ENCODE assay signal across 12 mouse cellular contexts in the genomic region with DNA sequence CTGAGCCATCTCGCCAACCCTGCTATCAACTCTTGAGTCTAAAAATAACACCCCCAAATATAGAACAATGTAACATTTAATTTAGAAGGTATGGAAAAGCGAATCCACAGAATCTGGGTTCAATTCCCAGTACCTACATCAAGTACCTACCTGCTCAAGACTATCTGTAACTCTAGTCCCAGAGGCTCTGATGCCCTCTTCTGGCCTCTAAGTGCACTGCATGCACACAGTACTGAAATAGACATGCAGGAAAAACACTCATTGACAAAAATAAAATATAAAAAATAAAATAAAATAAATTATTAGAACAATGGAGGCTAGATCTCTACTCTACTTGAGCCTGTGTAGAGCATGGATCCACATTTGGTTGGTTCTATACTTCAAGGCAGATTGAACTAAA. TPM values are rescaled to one million over a fixed set of nuclear protein-coding genes. Genes with fewer than 3 reads are reported as not detected.
DNase-seq lines count a peak whose midpoint lies in the region; ATAC-seq and TF ChIP-seq lines count a peak whose summit lies in the region.
"Had no signal": no experiment of that assay in that cellular context is flagged by ENCODE, and none has a peak within 500 bp of the region (broad histone marks: within the 10 kb centered on the region; RNA-seq: fewer than 3 reads in every experiment).

No protein-coding gene starts in this region.

- H3K4me3 ChIP-seq in intestine, postnatal 0 days (ENCODE audit: low read depth, low read length): no peak overlapping the region
- H3K4me3 ChIP-seq in intestine, embryonic 16.5 days (ENCODE audit: low read length): no peak overlapping the region
- H3K4me3 ChIP-seq: limb, embryonic 15.5 days; midbrain, embryonic 12.5 days; neural tube, embryonic 15.5 days had no signal

- peak; percentile 62 for TF ChIP-seq CTCF in intestine, postnatal 0 days (IDR thresholded peaks at IDR 0.05; ENCODE audit: low read depth)

- no peaks in the 10 kb centered on the region for H3K27me3 ChIP-seq in intestine, postnatal 0 days (replicated peaks; ENCODE audit: control insufficient read depth, insufficient read depth, low read length)
- no peaks in the 10 kb centered on the region for H3K27me3 ChIP-seq in intestine, embryonic 16.5 days (replicated peaks; ENCODE audit: control insufficient read depth, insufficient read depth, low read length)
- H3K27me3 ChIP-seq: limb, embryonic 15.5 days; midbrain, embryonic 12.5 days; neural tube, embryonic 15.5 days had no signal

- H3K36me3 ChIP-seq in intestine, postnatal 0 days (ENCODE audit: control insufficient read depth, insufficient read depth): no peaks in the 10 kb centered on the region
- H3K36me3 ChIP-seq in intestine, embryonic 16.5 days (ENCODE audit: control insufficient read depth, insufficient read depth, low read length): no peaks in the 10 kb centered on the region
- H3K36me3 ChIP-seq: limb, embryonic 15.5 days; midbrain, embryonic 12.5 days; neural tube, embryonic 15.5 days had no signal

- WGBS in intestine, postnatal 0 days: 92% methylated on average over 2 of the region's 2 CpGs
- WGBS in intestine, embryonic 16.5 days: 92% methylated on average over 2 of the region's 2 CpGs

- no peaks in the 10 kb centered on the region for H3K9me3 ChIP-seq in intestine, postnatal 0 days (ENCODE audit: control insufficient read depth)
- no peaks in the 10 kb centered on the region for H3K9me3 ChIP-seq in intestine, embryonic 16.5 days (ENCODE audit: control insufficient read depth, low read length)
- H3K9me3 ChIP-seq: limb, embryonic 15.5 days; midbrain, embryonic 12.5 days; neural tube, embryonic 15.5 days had no signal

- no peaks in the 10 kb centered on the region for H3K4me1 ChIP-seq in intestine, postnatal 0 days (replicated peaks; ENCODE audit: control insufficient read depth, insufficient read depth, low read length)
- H3K4me1 ChIP-seq in intestine, embryonic 16.5 days (ENCODE audit: control insufficient read depth, insufficient read depth, low read length): no peaks in the 10 kb centered on the region
- H3K4me1 ChIP-seq: limb, embryonic 15.5 days; midbrain, embryonic 12.5 days; neural tube, embryonic 15.5 days had no signal

- peak; percentile 17 for DNase-seq in lung, postnatal 36 days
- DNase-seq in lung, postnatal 4 days: no peak
- DNase-seq in NIH3T3 (ENCODE audit: low read depth): peak; percentile 46
- peak; percentile 6 for DNase-seq in retina, embryonic 14.5 days (ENCODE audit: low spot score)
- DNase-seq in testis, postnatal 10 days (ENCODE audit: low spot score): no peak
- no peak for DNase-seq in right cerebral cortex, postnatal 14 days

- H3K9ac ChIP-seq in intestine, postnatal 0 days (ENCODE audit: low read depth, low read length): no peak overlapping the region
- no peak overlapping the region for H3K9ac ChIP-seq in intestine, embryonic 16.5 days (ENCODE audit: low read depth, low read length)
- H3K9ac ChIP-seq: limb, embryonic 15.5 days; midbrain, embryonic 12.5 days; neural tube, embryonic 15.5 days had no signal

- ATAC-seq in intestine, postnatal 0 days: no peak
- ATAC-seq in intestine, embryonic 16.5 days: no peak
- ATAC-seq: activated CD4-positive, CD25-positive, alpha-beta regulatory T cell, adult 4 months had no signal

- H3K4me2 ChIP-seq in intestine, postnatal 0 days (replicated peaks; ENCODE audit: low read depth): no peak overlapping the region
- no peak overlapping the region for H3K4me2 ChIP-seq in intestine, embryonic 16.5 days (ENCODE audit: low read depth, low read length)
- H3K4me2 ChIP-seq: limb, embryonic 15.5 days; midbrain, embryonic 12.5 days; neural tube, embryonic 15.5 days had no signal

- no peak overlapping the region for H3K27ac ChIP-seq in intestine, postnatal 0 days (ENCODE audit: low read depth, low read length)
- no peak overlapping the region for H3K27ac ChIP-seq in intestine, embryonic 16.5 days (ENCODE audit: low read length)
- H3K27ac ChIP-seq: limb, embryonic 15.5 days; midbrain, embryonic 12.5 days; neural tube, embryonic 15.5 days had no signal

RNA-seq across cellular contexts. Expression of a gene that starts 49.7 kb away (rescaled TPM):
- polyA plus RNA-seq in intestine, postnatal 0 days (2015; fragmentation: Nextera tagmentation; extraction: Ambion mirVana): 1.1 and 1.5 TPM in 2 replicates
- polyA plus RNA-seq in intestine, embryonic 16.5 days (2015; fragmentation: Nextera tagmentation; extraction: Ambion mirVana): 2.7 and 2.9 TPM in 2 replicates
- polyA plus RNA-seq: activated CD4-positive, CD25-positive, alpha-beta regulatory T cell, adult 4 months had no signal

Comparison
In these comparisons a context has a peak if more than half of its experiments do, and no peak if none do; other contexts are left out.
1. DNase-seq: peak in lung, postnatal 36 days (single experiment), NIH3T3 (single experiment) and retina, embryonic 14.5 days (single experiment); none in lung, postnatal 4 days (0 of 2), testis, postnatal 10 days (single experiment) and right cerebral cortex, postnatal 14 days (single experiment).